Mouse (Mus musculus) bone marrow macrophage, adult 2 months (primary cell): ENCODE measurements around the gene Tmed1.

Experiments
- CTCF ChIP-seq: IDR thresholded peaks from 2 replicates; pipeline ENCODE4 v1.5.1; 2012; ENCODE audit warnings: low read depth, mild to moderate bottlenecking, low read length, moderate library complexity
- POLR2A ChIP-seq: IDR thresholded peaks from 2 replicates; pipeline ENCODE4 v1.6.1; 2012; ENCODE audit warnings: mild to moderate bottlenecking, low read depth, low read length, borderline replicate concordance

DNA sequence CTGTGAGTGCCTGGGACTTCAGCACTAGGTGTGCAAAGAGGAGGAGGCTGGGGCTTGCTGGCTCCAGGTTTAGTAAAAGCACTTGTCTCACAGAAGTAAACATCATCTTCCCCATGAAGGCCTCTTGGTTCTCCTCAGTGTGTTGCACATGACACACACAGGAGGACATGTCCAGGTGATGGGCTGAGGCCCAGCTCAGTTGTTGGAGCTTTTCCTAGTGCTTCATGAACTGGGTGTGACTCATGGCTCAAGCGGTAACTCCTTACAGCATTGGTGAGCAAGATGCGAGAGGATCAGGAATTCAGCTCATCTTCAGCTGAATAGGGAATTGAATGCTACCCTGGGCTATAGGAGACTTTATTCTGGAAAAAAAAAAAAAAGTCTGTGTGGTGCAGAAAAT is 12.4 kb downstream of the Tmed1 start:
- TF ChIP-seq POLR2A (no peak), CTCF (no peak)
